Mouse (Mus musculus): ENCODE measurements around the gene Zap70. TPM values are rescaled to one million over a fixed set of nuclear protein-coding genes. Genes with fewer than 3 reads are reported as not detected.
"Not testable (repeated sequence)": the region's sequence is repeated elsewhere in the genome, so short reads cannot be mapped to it uniquely, and the experiment has no call there.

Gene Zap70
- total RNA-seq, 1 experiment from 2014 or later, result 12.8 TPM

- no peak for ATAC-seq (ENCODE audit: extremely low read depth, insufficient number of reproducible peaks, low FRiP score, poor library complexity, severe bottlenecking)
Measured at GRCm38 (mm10) chr1:36814271-36814903, 52.8 kb downstream of the Zap70 start.

GRCm38 (mm10) chr1:36815166-36815565 lies 53.6 kb downstream of the Zap70 start:
- no peak for ATAC-seq (ENCODE audit: extremely low read depth, insufficient number of reproducible peaks, low FRiP score, poor library complexity, severe bottlenecking)

GRCm38 (mm10) chr1:36821918-36822317 lies 60.3 kb downstream of the Zap70 start:
- ATAC-seq (ENCODE audit: extremely low read depth, insufficient number of reproducible peaks, low FRiP score, poor library complexity, severe bottlenecking), result not testable (repeated sequence)

- ATAC-seq (ENCODE audit: extremely low read depth, insufficient number of reproducible peaks, low FRiP score, poor library complexity, severe bottlenecking), result no peak
Measured at GRCm38 (mm10) chr1:36824356-36824755, 62.8 kb downstream of the Zap70 start.

- no peak for ATAC-seq (ENCODE audit: extremely low read depth, insufficient number of reproducible peaks, low FRiP score, poor library complexity, severe bottlenecking)
Measured at GRCm38 (mm10) chr1:36830913-36831866, 69.6 kb downstream of the Zap70 start.

Other genes starting within 250 kb of the Zap70 start
- gene Cnnm3, start 249.9 kb upstream of the Zap70 start, total RNA-seq (2017), result 16.2 and 20.8 TPM in 2 replicates
- gene Ankrd23, start 224.9 kb upstream of the Zap70 start, total RNA-seq (2017), result 18.6 and 20.3 TPM in 2 replicates
- not detected in 2 replicates for gene Gm42417, start 222.4 kb upstream of the Zap70 start, total RNA-seq (2017)
- gene Ankrd39, start 214.4 kb upstream of the Zap70 start, total RNA-seq (2017), result 11.8 and 12.2 TPM in 2 replicates
- 0.25 TPM in 1 of 2 replicates, not detected in the other for gene Sema4c, start 203.4 kb upstream of the Zap70 start, total RNA-seq (2017)
- not detected in 2 replicates for gene Fam178b, start 78.6 kb upstream of the Zap70 start, total RNA-seq (2017)
- 136 and 171 TPM in 2 replicates for gene Cox5b, start 70.3 kb upstream of the Zap70 start, total RNA-seq (2017)
- not detected in 2 replicates for gene 4933424G06Rik, start 51.6 kb upstream of the Zap70 start, total RNA-seq (2017)
- gene Actr1b, start 47.4 kb upstream of the Zap70 start, total RNA-seq (2017), result 53.7 and 59.8 TPM in 2 replicates
- 36.6 and 43.4 TPM in 2 replicates for gene Tmem131, start 181.9 kb downstream of the Zap70 start, total RNA-seq (2017)

Measured in neutrophil, adult 5-6 weeks (primary cell).